Mouse (Mus musculus): Measurements from ENCODE around the gene Adssl1. TPM values are rescaled to one million over a fixed set of nuclear protein-coding genes. Genes with fewer than 3 reads are reported as not detected.

The Adssl1 gene
- polyA plus RNA-seq, 1 experiment = 14.2 TPM

DNA sequence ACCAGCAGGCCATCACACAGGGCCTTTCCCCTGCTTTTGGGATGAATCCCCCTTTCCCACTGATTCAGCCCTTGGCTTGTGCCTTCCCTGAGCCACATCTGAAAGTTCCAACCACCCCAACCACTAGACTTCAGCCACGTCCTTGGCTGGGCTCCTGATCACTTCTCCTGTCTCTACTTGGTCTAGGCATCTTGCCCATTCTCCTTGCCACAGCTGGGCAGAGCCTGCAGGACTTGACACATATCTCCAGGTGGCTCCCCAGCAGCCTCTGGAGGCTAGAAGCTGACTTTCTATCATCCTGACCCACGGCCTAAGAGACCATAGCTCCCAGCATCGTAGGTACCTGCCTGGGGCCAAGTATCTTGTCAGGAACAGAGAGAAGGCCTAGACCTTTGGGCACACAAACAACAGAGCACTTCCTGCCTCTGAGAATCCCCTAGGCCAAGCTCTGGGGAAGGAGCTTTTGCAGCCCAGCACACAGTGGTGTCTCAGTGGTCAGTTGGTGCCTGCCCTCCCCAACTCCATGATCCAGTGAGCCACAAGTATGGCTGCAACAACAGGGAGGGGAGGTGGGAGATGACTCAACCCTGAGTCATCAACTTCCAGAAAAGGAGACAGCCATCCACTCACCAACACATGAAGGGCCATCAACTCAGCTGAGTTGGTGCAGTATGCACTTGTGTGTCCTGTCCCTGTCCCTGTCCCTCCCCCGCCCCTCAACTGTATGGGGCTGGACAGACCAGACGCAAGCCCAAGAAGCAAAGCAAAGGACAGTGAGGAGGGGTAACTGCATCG, 41.4 kb upstream of the Adssl1 start:
- WGBS = 77% methylated on average over 6 of the region's 6 CpGs
- no peaks in the 10 kb centered on the region for H3K4me1 ChIP-seq (replicated peaks; ENCODE audit: control insufficient read depth, insufficient read depth, low read length)

GRCm38 (mm10) chr12:112579430-112579829, 40.4 kb upstream of the Adssl1 start:
- 98% methylated on average over 5 of the region's 5 CpGs for WGBS
- H3K36me3 ChIP-seq (ENCODE audit: control insufficient read depth, insufficient read depth, low read length) = no peaks in the 10 kb centered on the region
- H3K27me3 ChIP-seq (ENCODE audit: control insufficient read depth, insufficient read depth, low read length) = no peaks in the 10 kb centered on the region
- TF ChIP-seq POLR2A (IDR thresholded peaks at IDR 0.05; ENCODE audit: control insufficient read depth, extremely low read depth, insufficient read depth, low read length, poor library complexity) (no peak), CTCF (IDR thresholded peaks at IDR 0.05; ENCODE audit: borderline replicate concordance, control insufficient read depth, extremely low read depth, insufficient read depth, low read length, poor library complexity) (no peak)
- DNase-seq = no peak
- no peak overlapping the region for H3K27ac ChIP-seq (ENCODE audit: control insufficient read depth, insufficient read depth, low read length)
- no peak overlapping the region for H3K4me3 ChIP-seq (ENCODE audit: control insufficient read depth, insufficient read depth, low read length)
- no peaks in the 10 kb centered on the region for H3K4me1 ChIP-seq (replicated peaks; ENCODE audit: control insufficient read depth, insufficient read depth, low read length)

More for the DNA sequence above, 41.4 kb upstream of the Adssl1 start:
- Histone ChIP-seq H3K4me3 (ENCODE audit: control insufficient read depth, insufficient read depth, low read length) (no peak overlapping the region), H3K27ac (ENCODE audit: control insufficient read depth, insufficient read depth, low read length) (no peak overlapping the region), H3K27me3 (ENCODE audit: control insufficient read depth, insufficient read depth, low read length) (no peaks in the 10 kb centered on the region), H3K36me3 (ENCODE audit: control insufficient read depth, insufficient read depth, low read length) (no peaks in the 10 kb centered on the region)
- TF ChIP-seq POLR2A (IDR thresholded peaks at IDR 0.05; ENCODE audit: control insufficient read depth, extremely low read depth, insufficient read depth, low read length, poor library complexity) = no peak
- TF ChIP-seq CTCF (IDR thresholded peaks at IDR 0.05; ENCODE audit: borderline replicate concordance, control insufficient read depth, extremely low read depth, insufficient read depth, low read length, poor library complexity) = no peak
- DNase-seq = no peak

GRCm38 (mm10) chr12:112579926-112580325, 39.9 kb upstream of the Adssl1 start:
- no peaks in the 10 kb centered on the region for H3K36me3 ChIP-seq (ENCODE audit: control insufficient read depth, insufficient read depth, low read length)
- no peak overlapping the region for H3K4me3 ChIP-seq (ENCODE audit: control insufficient read depth, insufficient read depth, low read length)
- no peak for DNase-seq
- no peaks in the 10 kb centered on the region for H3K27me3 ChIP-seq (ENCODE audit: control insufficient read depth, insufficient read depth, low read length)
- TF ChIP-seq CTCF (IDR thresholded peaks at IDR 0.05; ENCODE audit: borderline replicate concordance, control insufficient read depth, extremely low read depth, insufficient read depth, low read length, poor library complexity) (no peak), POLR2A (IDR thresholded peaks at IDR 0.05; ENCODE audit: control insufficient read depth, extremely low read depth, insufficient read depth, low read length, poor library complexity) (no peak)
- 93% methylated on average over 8 of the region's 8 CpGs for WGBS
- no peaks in the 10 kb centered on the region for H3K4me1 ChIP-seq (replicated peaks; ENCODE audit: control insufficient read depth, insufficient read depth, low read length)
- H3K27ac ChIP-seq (ENCODE audit: control insufficient read depth, insufficient read depth, low read length) = no peak overlapping the region

GRCm38 (mm10) chr12:112581113-112581512, 38.7 kb upstream of the Adssl1 start:
- Histone ChIP-seq H3K36me3 (ENCODE audit: control insufficient read depth, insufficient read depth, low read length) (no peaks in the 10 kb centered on the region), H3K4me3 (ENCODE audit: control insufficient read depth, insufficient read depth, low read length) (no peak overlapping the region), H3K27ac (ENCODE audit: control insufficient read depth, insufficient read depth, low read length) (no peak overlapping the region), H3K27me3 (ENCODE audit: control insufficient read depth, insufficient read depth, low read length) (no peaks in the 10 kb centered on the region), H3K4me1 (replicated peaks; ENCODE audit: control insufficient read depth, insufficient read depth, low read length) (peaks cover 2% of the 10 kb centered on the region)
- DNase-seq = no peak
- no peak for TF ChIP-seq CTCF (IDR thresholded peaks at IDR 0.05; ENCODE audit: borderline replicate concordance, control insufficient read depth, extremely low read depth, insufficient read depth, low read length, poor library complexity)
- TF ChIP-seq POLR2A (IDR thresholded peaks at IDR 0.05; ENCODE audit: control insufficient read depth, extremely low read depth, insufficient read depth, low read length, poor library complexity) = no peak
- 77% methylated on average over 3 of the region's 3 CpGs for WGBS

GRCm38 (mm10) chr12:112584954-112585353, 34.9 kb upstream of the Adssl1 start:
- DNase-seq = no peak
- TF ChIP-seq POLR2A (IDR thresholded peaks at IDR 0.05; ENCODE audit: control insufficient read depth, extremely low read depth, insufficient read depth, low read length, poor library complexity) (no peak), CTCF (IDR thresholded peaks at IDR 0.05; ENCODE audit: borderline replicate concordance, control insufficient read depth, extremely low read depth, insufficient read depth, low read length, poor library complexity) (no peak)
- Histone ChIP-seq H3K4me3 (ENCODE audit: control insufficient read depth, insufficient read depth, low read length) (no peak overlapping the region), H3K27ac (ENCODE audit: control insufficient read depth, insufficient read depth, low read length) (no peak overlapping the region), H3K36me3 (ENCODE audit: control insufficient read depth, insufficient read depth, low read length) (no peaks in the 10 kb centered on the region), H3K27me3 (ENCODE audit: control insufficient read depth, insufficient read depth, low read length) (no peaks in the 10 kb centered on the region), H3K4me1 (replicated peaks; ENCODE audit: control insufficient read depth, insufficient read depth, low read length) (peaks cover 29% of the 10 kb centered on the region)
- 95% methylated on average over 7 of the region's 7 CpGs for WGBS

DNA sequence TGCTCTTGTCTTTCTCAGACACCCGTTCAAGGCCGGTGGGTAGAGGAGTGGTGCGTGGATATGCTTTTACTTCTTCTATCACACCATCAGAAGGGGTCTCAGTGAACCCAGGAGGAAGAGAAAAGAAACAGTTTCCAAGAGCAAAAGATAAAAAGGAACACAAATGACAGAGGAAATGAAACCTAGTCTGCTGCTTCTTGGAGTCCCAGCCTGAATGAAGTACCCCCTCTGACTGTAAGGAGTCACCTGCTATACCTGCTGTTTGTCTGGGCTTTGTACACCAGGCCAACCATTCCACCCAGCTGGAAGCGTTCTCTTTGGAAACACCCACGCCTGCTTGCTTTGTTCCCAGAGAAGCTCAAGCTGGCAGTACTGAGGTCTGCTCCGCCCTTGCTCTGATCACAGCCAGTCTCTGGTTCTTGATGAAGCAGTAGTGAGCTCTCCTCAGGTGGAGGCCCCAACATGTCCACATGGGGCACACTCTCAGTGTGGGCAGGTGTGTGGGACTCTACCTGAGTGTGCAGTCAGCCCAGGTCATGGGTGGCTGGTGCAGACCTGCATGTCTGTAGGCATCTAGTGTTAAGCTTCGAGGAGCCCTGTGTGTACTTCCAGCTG, 33.8 kb upstream of the Adssl1 start:
- Histone ChIP-seq H3K4me3 (ENCODE audit: control insufficient read depth, insufficient read depth, low read length) (no peak overlapping the region), H3K4me1 (replicated peaks; ENCODE audit: control insufficient read depth, insufficient read depth, low read length) (peaks cover 29% of the 10 kb centered on the region), H3K36me3 (ENCODE audit: control insufficient read depth, insufficient read depth, low read length) (no peaks in the 10 kb centered on the region), H3K27me3 (ENCODE audit: control insufficient read depth, insufficient read depth, low read length) (no peaks in the 10 kb centered on the region), H3K27ac (ENCODE audit: control insufficient read depth, insufficient read depth, low read length) (no peak overlapping the region)
- TF ChIP-seq POLR2A (IDR thresholded peaks at IDR 0.05; ENCODE audit: control insufficient read depth, extremely low read depth, insufficient read depth, low read length, poor library complexity) (no peak), CTCF (IDR thresholded peaks at IDR 0.05; ENCODE audit: borderline replicate concordance, control insufficient read depth, extremely low read depth, insufficient read depth, low read length, poor library complexity) (0 out of 2 replicates have a peak, but pooled peaks have one; percentile 20)
- 79% methylated on average over 7 of the region's 7 CpGs for WGBS
- DNase-seq = no peak

All from thymus, adult 2 months (tissue).